Mouse (Mus musculus): ENCODE data around the gene Mybph. TPM values are rescaled to one million over a fixed set of nuclear protein-coding genes. Genes with fewer than 3 reads are reported as not detected.
"Not testable (repeated sequence)": the region's sequence is repeated elsewhere in the genome, so short reads cannot be mapped to it uniquely, and the experiment has no call there.

Mybph gene
- polyA plus RNA-seq, 1 experiment = 0.89 TPM

GRCm38 (mm10) chr1:134241298-134241697 lies 48.0 kb downstream of the Mybph start:
- WGBS = 83% methylated on average over 8 of the region's 8 CpGs
- H3K36me3 ChIP-seq (ENCODE audit: control insufficient read depth, insufficient read depth, low read length) = no peaks in the 10 kb centered on the region
- H3K27me3 ChIP-seq (replicated peaks; ENCODE audit: control insufficient read depth, insufficient read depth, low read length) = no peaks in the 10 kb centered on the region
- no peak overlapping the region for H3K27ac ChIP-seq (ENCODE audit: insufficient read depth, low read depth, low read length)
- no peak overlapping the region for H3K4me3 ChIP-seq (ENCODE audit: insufficient read depth, low read depth, low read length)
- TF ChIP-seq POLR2A (IDR thresholded peaks at IDR 0.05; ENCODE audit: low read depth, low read length) (no peak), CTCF (conservative IDR thresholded peaks at IDR 0.05; ENCODE audit: insufficient read depth, insufficient read length, low read depth, low read length) (no peak)
- DNase-seq = no peak
- H3K4me1 ChIP-seq (ENCODE audit: control insufficient read depth, insufficient read depth, low read length) = peaks cover 6% of the 10 kb centered on the region; the same call in 1 of the 2 replicates

DNA sequence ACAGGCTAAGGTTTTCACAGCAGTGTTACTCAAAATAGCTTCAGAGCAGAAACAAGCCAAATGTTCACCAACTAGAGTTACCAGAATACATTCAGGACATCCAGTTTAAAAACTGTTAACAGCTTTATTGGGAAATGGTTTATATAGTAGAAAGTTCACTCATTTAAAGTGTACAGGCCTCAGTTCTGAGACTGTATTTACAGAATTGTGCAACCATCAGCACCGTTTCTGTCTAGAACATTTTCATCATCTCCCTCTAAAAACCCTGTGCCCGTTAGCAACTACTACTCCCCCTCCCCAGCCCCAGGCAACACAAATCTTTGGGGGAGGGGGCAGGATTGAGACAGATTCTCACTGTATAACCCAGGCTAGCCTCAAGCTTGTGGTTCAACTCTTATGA lies 49.0 kb downstream of the Mybph start:
- TF ChIP-seq POLR2A (IDR thresholded peaks at IDR 0.05; ENCODE audit: low read depth, low read length) (no peak), CTCF (conservative IDR thresholded peaks at IDR 0.05; ENCODE audit: insufficient read depth, insufficient read length, low read depth, low read length) (no peak)
- Histone ChIP-seq H3K36me3 (ENCODE audit: control insufficient read depth, insufficient read depth, low read length) (no peaks in the 10 kb centered on the region), H3K27me3 (replicated peaks; ENCODE audit: control insufficient read depth, insufficient read depth, low read length) (no peaks in the 10 kb centered on the region), H3K4me1 (ENCODE audit: control insufficient read depth, insufficient read depth, low read length) (peaks cover 3% of the 10 kb centered on the region; the same call in 1 of the 2 replicates), H3K4me3 (ENCODE audit: insufficient read depth, low read depth, low read length) (no peak overlapping the region), H3K27ac (ENCODE audit: insufficient read depth, low read depth, low read length) (no peak overlapping the region)
- WGBS = 80% methylated on average over 2 of the region's 2 CpGs
- no peak for DNase-seq

- 59% methylated on average over 6 of the region's 6 CpGs for WGBS
- Histone ChIP-seq H3K27me3 (replicated peaks; ENCODE audit: control insufficient read depth, insufficient read depth, low read length) (no peaks in the 10 kb centered on the region), H3K36me3 (ENCODE audit: control insufficient read depth, insufficient read depth, low read length) (no peaks in the 10 kb centered on the region), H3K4me1 (ENCODE audit: control insufficient read depth, insufficient read depth, low read length) (no peaks in the 10 kb centered on the region), H3K27ac (ENCODE audit: insufficient read depth, low read depth, low read length) (no peak overlapping the region), H3K4me3 (ENCODE audit: insufficient read depth, low read depth, low read length) (no peak overlapping the region)
- TF ChIP-seq CTCF (conservative IDR thresholded peaks at IDR 0.05; ENCODE audit: insufficient read depth, insufficient read length, low read depth, low read length) (no peak), POLR2A (IDR thresholded peaks at IDR 0.05; ENCODE audit: low read depth, low read length) (no peak)
- peak; percentile 38 for DNase-seq
Measured at GRCm38 (mm10) chr1:134243505-134243904, 50.3 kb downstream of the Mybph start.

- H3K27ac ChIP-seq (ENCODE audit: insufficient read depth, low read depth, low read length) = no peak overlapping the region
Measured at GRCm38 (mm10) chr1:134243948-134244914, 51.0 kb downstream of the Mybph start.

DNA sequence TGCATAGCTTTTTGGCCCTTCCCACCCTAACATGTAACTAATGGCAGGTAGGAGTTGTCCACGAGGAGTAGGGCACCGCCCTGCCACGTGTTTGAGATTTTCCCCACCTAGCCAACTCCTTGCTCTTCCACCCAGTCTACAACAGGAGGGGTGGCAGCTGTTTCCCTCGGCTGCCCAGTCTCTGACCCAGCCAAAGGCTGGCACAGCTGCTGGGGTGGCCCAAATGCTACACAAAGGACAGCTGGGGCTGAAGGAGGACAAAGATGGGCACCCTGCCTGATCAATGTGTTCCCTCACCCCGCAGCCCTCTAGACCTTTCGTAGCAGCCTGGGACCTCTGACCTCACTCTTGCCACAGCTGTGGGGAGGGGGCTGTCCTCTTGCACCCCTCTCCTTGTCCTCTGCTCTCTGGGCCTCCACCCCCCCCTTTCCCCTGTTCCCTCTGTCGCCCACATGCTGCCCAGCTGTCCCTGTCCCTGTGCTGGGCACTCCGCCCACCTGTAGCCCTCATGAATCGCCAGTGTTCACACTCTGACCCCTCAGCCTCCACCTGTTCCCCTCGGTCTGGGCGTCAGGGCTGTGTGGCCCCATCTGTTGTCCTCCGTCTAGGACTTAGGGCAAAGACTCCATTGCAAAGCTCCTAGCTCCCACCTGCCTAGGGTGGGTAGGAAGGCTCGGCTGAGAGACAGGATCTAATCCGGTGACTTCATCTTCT lies 51.9 kb downstream of the Mybph start:
- H3K36me3 ChIP-seq (ENCODE audit: control insufficient read depth, insufficient read depth, low read length) = no peaks in the 10 kb centered on the region
- no peak overlapping the region for H3K4me3 ChIP-seq (ENCODE audit: insufficient read depth, low read depth, low read length)
- H3K27ac ChIP-seq (ENCODE audit: insufficient read depth, low read depth, low read length) = no peak overlapping the region
- no peaks in the 10 kb centered on the region for H3K27me3 ChIP-seq (replicated peaks; ENCODE audit: control insufficient read depth, insufficient read depth, low read length)
- no peak for DNase-seq
- H3K4me1 ChIP-seq (ENCODE audit: control insufficient read depth, insufficient read depth, low read length) = no peaks in the 10 kb centered on the region
- TF ChIP-seq POLR2A (IDR thresholded peaks at IDR 0.05; ENCODE audit: low read depth, low read length) (no peak), CTCF (conservative IDR thresholded peaks at IDR 0.05; ENCODE audit: insufficient read depth, insufficient read length, low read depth, low read length) (no peak)
- WGBS = 83% methylated on average over 13 of the region's 14 CpGs

More at GRCm38 (mm10) chr1:134243948-134244914, 51.0 kb downstream of the Mybph start:
- Histone ChIP-seq H3K36me3 (ENCODE audit: control insufficient read depth, insufficient read depth, low read length) (no peaks in the 10 kb centered on the region), H3K27me3 (replicated peaks; ENCODE audit: control insufficient read depth, insufficient read depth, low read length) (no peaks in the 10 kb centered on the region), H3K4me3 (ENCODE audit: insufficient read depth, low read depth, low read length) (no peak overlapping the region), H3K4me1 (ENCODE audit: control insufficient read depth, insufficient read depth, low read length) (no peaks in the 10 kb centered on the region)
- 20% methylated on average over 35 of the region's 35 CpGs for WGBS
- DNase-seq = peak; percentile 93
- TF ChIP-seq POLR2A (IDR thresholded peaks at IDR 0.05; ENCODE audit: low read depth, low read length) (no peak), CTCF (conservative IDR thresholded peaks at IDR 0.05; ENCODE audit: insufficient read depth, insufficient read length, low read depth, low read length) (peak; percentile 93)

DNA sequence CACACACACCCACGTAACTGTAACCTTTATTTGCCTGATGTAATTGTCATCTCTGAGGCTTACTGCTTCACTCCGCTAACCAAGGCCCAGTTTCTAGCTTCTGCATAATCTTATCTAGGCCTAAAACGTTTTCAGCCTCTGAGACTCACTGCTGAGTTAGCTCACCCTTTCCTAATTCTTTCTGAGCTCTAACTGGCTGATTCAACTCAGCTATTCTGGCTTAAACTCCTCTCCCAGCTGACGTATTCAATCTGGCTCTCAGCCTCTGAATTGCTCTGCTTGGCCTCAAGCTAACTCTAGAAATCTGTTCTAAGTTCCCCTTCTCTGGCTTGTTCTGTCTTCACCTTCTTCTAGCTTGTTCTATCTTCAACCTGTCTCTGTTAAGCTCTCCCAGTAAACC lies 53.3 kb downstream of the Mybph start:
- no peak overlapping the region for H3K4me3 ChIP-seq (ENCODE audit: insufficient read depth, low read depth, low read length)
- H3K27me3 ChIP-seq (replicated peaks; ENCODE audit: control insufficient read depth, insufficient read depth, low read length) = no peaks in the 10 kb centered on the region
- TF ChIP-seq POLR2A (IDR thresholded peaks at IDR 0.05; ENCODE audit: low read depth, low read length) (no peak), CTCF (conservative IDR thresholded peaks at IDR 0.05; ENCODE audit: insufficient read depth, insufficient read length, low read depth, low read length) (no peak)
- no peaks in the 10 kb centered on the region for H3K4me1 ChIP-seq (ENCODE audit: control insufficient read depth, insufficient read depth, low read length)
- H3K36me3 ChIP-seq (ENCODE audit: control insufficient read depth, insufficient read depth, low read length) = no peaks in the 10 kb centered on the region
- WGBS = 67% methylated on average over 4 of the region's 4 CpGs
- no peak for DNase-seq
- H3K27ac ChIP-seq (ENCODE audit: insufficient read depth, low read depth, low read length) = no peak overlapping the region

DNA sequence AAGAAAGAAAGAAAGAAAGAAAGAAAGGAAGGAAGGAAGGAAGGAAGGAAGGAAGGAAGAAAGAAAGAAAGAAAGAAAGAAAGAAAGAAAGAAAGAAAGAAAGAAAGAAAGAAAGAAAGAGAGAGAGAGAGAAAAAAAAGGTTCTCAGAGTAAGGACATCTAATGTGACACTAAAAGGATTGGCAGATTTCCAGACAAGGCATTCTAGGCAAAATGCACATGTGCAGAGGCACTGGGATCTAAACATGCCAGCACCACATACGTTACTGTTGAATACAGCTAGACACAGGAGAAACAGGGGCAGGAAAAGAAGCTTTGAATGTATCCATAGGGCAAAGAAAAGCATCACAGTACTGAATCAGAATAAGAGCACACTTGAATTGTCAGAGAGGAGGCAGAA lies 56.4 kb downstream of the Mybph start:
- H3K4me3 ChIP-seq (ENCODE audit: insufficient read depth, low read depth, low read length); H3K36me3 ChIP-seq (ENCODE audit: control insufficient read depth, insufficient read depth, low read length); DNase-seq; H3K27ac ChIP-seq (ENCODE audit: insufficient read depth, low read depth, low read length); H3K4me1 ChIP-seq (ENCODE audit: control insufficient read depth, insufficient read depth, low read length); H3K27me3 ChIP-seq (replicated peaks; ENCODE audit: control insufficient read depth, insufficient read depth, low read length): not testable (repeated sequence)
- 94% methylated on average over 1 of the region's 1 CpGs for WGBS

Other genes with a start within 250 kb of the Mybph start
- gene Fmod, start 156.2 kb upstream of the Mybph start, polyA plus RNA-seq (2012; rRNA removed) = 9.7 and 11.9 TPM in 2 replicates
- 20.3 and 23.7 TPM in 2 replicates for gene Btg2, start 114.3 kb upstream of the Mybph start, polyA plus RNA-seq (2012; rRNA removed)
- not detected in 2 replicates for gene Chit1, start 82.2 kb upstream of the Mybph start, polyA plus RNA-seq (2012; rRNA removed)
- gene Chil1, start 11.3 kb upstream of the Mybph start, polyA plus RNA-seq (2012; rRNA removed) = 0.56 TPM in 2 replicates
- gene Adora1, start 42.0 kb downstream of the Mybph start, polyA plus RNA-seq (2012; rRNA removed) = 13.5 and 16.6 TPM in 2 replicates
- gene Myog, start 96.5 kb downstream of the Mybph start, polyA plus RNA-seq (2012; rRNA removed) = 0.09 TPM in 1 of 2 replicates, not detected in the other
- gene Ppfia4, start 139.5 kb downstream of the Mybph start, polyA plus RNA-seq (2012; rRNA removed) = 3.6 and 4.2 TPM in 2 replicates
- 84.0 and 100 TPM in 2 replicates for gene Tmem183a, start 168.5 kb downstream of the Mybph start, polyA plus RNA-seq (2012; rRNA removed)
- 0.06 TPM in 1 of 2 replicates, not detected in the other for gene 4933406M09Rik, start 192.5 kb downstream of the Mybph start, polyA plus RNA-seq (2012; rRNA removed)
- gene Cyb5r1, start 212.1 kb downstream of the Mybph start, polyA plus RNA-seq (2012; rRNA removed) = 41.9 and 56.8 TPM in 2 replicates
- gene Adipor1, start 221.9 kb downstream of the Mybph start, polyA plus RNA-seq (2012; rRNA removed) = 113 and 119 TPM in 2 replicates

Data from kidney, adult 2 months (tissue).